Mouse (Mus musculus): ENCODE data around the gene Ube2cbp. TPM values are rescaled to one million over a fixed set of nuclear protein-coding genes. Genes with fewer than 3 reads are reported as not detected.

Gene Ube2cbp
- total RNA-seq, 2 experiments from 2014 or later, result 3.1 to 4.7 TPM

DNA sequence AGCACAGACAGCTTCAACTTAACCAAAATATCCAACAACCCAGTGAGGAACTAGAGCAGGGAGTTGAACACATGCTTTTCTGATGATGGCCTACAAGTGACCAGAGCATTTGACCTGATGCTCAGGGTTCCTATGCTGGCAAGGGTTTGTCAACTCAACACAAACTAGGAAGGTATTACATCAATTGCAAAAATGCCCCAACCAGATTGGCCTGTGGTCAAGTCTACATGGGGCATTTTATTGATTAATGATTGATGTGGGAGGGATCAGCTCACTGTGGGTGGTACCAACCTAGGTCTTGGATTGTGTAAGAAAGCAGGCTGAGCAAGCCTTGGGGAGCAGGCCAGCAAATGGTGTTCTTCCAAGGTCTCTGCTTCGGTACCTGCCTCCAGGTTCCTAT lies 46.8 kb downstream of the Ube2cbp start:
- intact Hi-C loops (cut with DNase I), result no loop called here

DNA sequence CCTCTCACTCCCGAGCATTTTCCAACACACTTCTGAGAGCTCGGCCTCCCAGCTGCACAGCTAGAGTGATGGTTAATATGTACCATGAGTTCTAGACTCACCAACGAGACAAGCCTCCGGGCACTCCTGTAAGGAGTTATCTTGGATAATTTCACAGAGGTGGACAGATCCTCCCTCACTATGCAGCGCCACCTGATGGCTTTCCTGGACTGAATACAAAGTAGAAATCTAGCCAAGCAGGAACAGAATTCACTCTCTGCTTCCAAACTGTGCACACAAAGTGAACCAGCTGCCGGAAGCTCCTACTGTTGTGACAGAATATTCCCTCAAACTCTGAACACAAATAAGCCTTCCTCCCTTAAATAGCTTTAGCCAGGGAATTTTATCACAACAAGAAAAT lies 69.0 kb downstream of the Ube2cbp start:
- H3K27ac ChIP-seq, result no peak overlapping the region
- no peak for TF ChIP-seq CTCF (IDR thresholded peaks at IDR 0.05)
- intact Hi-C loops (cut with DNase I), result no loop called here

More for the DNA sequence above, 46.8 kb downstream of the Ube2cbp start:
- Histone ChIP-seq H3K27ac (no peak overlapping the region), H3K4me3 (no peak overlapping the region)
- no peak for DNase-seq
- no peak for TF ChIP-seq CTCF (IDR thresholded peaks at IDR 0.05)

DNA sequence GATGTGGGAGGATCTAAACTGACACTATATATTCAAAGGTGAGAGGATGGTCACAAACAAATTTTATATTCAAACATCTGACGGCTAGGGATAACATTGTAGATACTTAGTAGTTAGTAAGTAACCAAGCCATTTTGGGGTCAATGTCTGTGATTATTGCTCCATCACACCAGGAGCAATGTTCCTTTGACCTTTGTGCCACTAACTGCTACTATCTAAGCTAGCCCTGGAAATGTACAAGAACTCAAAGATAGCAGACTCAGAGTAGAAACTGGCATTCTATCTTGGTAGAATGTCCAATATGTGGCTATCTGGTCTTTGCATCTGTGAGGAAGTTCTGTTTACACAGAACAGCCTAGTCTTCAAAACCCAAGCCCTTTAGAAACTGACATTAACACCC lies 69.7 kb downstream of the Ube2cbp start:
- Histone ChIP-seq H3K27ac (no peak overlapping the region), H3K4me3 (no peak overlapping the region)
- intact Hi-C loops (cut with DNase I), result no loop called here
- DNase-seq, result no peak
- TF ChIP-seq CTCF (IDR thresholded peaks at IDR 0.05), result no peak

More for the DNA sequence above, 69.0 kb downstream of the Ube2cbp start:
- H3K4me3 ChIP-seq, result no peak overlapping the region
- no peak for DNase-seq

DNA sequence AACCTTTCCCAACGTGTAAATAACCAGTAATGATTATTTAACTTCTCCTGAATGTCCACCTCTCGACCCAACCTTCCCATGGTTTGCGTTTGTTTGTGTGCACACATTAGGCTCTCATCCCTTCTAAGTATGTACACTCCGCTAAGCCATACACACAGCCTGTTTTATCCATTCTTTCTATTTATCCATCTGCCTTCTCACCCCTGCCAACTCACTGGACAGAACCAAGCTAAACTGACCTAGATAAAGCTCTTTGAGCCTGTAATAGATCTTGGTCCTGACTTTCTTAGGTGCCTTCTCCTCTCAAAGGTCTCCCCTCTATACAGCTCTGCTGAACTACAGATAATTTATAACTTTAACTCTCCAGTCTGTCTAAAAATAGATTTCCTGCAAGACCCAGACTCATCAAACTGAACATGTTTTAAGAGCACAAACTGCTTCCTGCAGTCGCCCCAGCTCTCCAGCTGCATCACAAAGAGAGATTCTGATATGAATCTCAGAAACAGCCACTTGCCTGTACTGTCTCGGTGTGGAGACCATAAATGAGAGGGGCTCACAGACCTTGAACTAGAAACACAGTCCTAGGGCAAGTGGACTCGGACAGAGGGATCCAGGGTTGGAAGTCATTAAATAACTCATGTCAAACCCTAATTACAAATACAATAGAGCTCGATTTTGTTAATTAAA lies 71.0 kb downstream of the Ube2cbp start:
- intact Hi-C loops (cut with DNase I), result no loop called here
- Histone ChIP-seq H3K27ac (no peak overlapping the region), H3K4me3 (no peak overlapping the region)
- TF ChIP-seq CTCF (IDR thresholded peaks at IDR 0.05), result no peak
- DNase-seq, result no peak

DNA sequence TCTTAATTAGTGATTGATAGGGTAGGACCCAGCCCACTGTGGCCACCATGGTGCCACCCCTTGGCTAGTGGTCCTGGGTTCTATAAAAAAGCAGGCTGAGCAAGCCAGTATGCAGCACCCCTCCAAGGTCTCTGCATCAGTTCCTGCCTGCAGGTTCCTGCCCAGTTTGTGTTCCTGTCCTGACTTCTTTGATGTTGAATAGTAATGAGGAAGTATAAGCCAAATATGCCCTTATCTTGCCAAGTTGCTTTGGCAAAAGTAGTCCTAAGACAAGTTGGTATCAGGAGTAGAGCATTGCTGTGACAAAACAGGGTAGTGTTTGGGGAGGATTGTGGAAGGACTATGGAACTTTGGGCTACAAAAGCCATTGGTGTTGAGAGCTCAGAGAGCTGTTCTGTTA lies 73.3 kb downstream of the Ube2cbp start:
- no peak overlapping the region for H3K27ac ChIP-seq
- DNase-seq, result no peak
- intact Hi-C loops (cut with DNase I), result no loop called here
- H3K4me3 ChIP-seq, result no peak overlapping the region
- no peak for TF ChIP-seq CTCF (IDR thresholded peaks at IDR 0.05)

DNA sequence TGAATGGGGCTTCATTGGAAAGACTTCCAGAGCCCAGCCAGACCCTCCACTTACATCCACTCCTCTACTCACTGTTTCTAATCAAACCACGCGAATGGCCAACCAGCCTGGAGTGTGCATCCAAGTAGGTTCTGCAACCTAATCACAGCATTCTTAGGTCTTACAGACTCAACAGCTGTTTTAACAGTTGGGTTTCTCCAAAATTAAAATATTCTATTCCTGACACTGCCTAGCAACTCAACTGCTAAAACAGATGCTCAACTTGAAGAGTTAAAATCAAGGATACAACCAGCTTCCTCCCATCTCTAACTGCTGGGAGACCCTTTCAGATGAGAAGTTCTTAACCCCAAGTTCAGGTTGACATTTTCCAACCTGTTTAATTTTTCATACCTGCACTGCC lies 74.0 kb downstream of the Ube2cbp start:
- H3K4me3 ChIP-seq, result no peak overlapping the region
- intact Hi-C loops (cut with DNase I), result no loop called here
- H3K27ac ChIP-seq, result no peak overlapping the region
- no peak for TF ChIP-seq CTCF (IDR thresholded peaks at IDR 0.05)
- no peak for DNase-seq

DNA sequence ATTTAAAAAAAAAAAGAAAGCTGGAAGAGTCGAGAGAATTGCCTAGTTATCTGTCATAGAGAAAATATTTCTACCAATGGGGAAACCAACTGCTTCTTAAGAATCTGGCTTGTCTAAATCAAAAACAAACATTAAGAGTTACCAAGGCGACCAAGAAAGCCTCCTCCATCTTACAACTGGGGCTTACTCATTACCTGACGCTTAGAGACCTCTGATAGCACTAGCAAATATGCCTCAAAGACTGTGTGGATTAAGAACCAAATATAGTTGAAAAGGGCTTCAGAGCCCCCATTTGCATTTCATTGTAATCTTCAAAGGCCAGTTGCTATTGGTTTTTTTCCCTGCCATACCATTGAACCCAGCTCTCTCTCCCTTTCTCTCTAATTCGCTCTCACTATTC lies 76.2 kb downstream of the Ube2cbp start:
- intact Hi-C loops (cut with DNase I), result no loop called here
- Histone ChIP-seq H3K27ac (no peak overlapping the region), H3K4me3 (no peak overlapping the region)
- DNase-seq, result no peak
- TF ChIP-seq CTCF (IDR thresholded peaks at IDR 0.05), result no peak

DNA sequence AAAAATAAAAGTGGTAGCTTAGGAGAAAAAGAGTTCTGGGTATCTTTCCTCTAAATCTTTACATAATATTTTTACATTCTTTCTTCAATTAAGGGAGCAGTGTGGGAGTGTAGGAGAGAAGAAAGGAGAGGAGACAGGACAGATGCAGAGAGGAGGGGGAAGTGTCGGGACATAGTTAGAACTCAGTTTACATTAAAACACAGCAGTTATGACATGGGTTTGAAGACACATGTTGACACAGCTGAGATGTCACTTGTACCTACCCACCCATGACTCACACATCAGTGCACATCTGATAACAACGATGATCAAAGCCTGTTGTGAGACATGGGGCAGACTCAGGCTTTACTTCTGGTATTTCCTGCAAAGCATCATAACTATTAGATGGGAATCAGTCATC lies 87.8 kb downstream of the Ube2cbp start:
- H3K4me3 ChIP-seq, result no peak overlapping the region
- intact Hi-C loops (cut with DNase I), result no loop called here
- DNase-seq, result no peak
- TF ChIP-seq CTCF (IDR thresholded peaks at IDR 0.05), result no peak
- H3K27ac ChIP-seq, result no peak overlapping the region

DNA sequence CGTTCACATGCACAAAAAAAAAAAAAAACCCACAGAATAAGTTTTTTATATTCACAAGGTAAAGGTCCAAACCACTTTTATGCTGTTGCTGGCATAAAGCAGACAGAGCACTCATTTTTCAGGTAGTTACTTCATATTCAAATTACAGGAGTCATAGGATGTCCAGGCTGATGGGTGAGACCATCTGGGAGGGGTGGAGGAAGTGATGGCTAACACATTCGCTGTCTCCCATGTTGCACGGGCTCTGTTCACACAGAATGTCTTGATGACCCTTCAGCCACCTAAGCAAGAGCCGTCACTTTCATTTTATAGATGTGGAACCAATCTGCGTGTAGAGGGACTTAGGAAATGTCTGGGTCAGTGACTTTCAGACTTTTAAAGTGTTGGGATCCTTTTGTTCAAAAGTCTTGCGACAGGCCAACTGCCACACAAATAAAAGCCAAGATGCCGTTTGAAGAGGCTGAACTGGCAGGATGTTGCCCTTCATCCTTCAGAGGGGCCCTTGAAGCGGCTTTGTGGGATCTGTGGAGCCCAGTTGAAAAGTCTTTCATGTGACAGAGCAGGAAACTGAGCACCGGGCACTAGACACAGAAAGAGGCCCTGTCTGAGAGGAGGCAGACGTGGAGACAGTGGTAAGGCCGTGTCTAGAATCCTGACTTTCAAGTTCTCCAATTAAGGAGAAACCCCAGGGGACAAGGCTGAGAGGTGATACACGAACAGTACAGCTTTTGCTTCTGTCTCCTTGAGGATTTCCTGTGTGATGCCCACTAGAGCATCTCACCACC lies 91.8 kb downstream of the Ube2cbp start:
- no peak for TF ChIP-seq CTCF (IDR thresholded peaks at IDR 0.05)
- no peak for DNase-seq
- H3K4me3 ChIP-seq, result no peak overlapping the region
- no peak overlapping the region for H3K27ac ChIP-seq
- intact Hi-C loops (cut with DNase I), result no loop called here

DNA sequence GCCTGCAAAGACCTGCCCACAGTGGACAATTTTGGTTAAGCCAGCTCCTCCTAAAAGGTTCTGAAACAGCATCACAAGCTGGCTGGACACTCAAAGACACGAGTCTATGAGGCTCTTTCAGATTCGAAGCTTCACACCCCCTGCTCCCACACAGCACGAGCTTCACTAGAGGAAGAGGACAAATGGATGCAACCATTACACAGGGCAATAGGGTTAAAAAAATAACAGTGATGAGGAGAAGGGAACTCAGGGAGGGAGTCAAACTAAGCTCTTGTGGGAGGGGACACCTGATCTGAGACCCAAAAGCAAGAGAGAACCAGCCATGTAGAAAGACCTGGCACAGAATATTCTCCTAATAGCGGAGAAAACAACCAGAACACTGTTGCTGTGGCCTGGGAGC lies 95.5 kb downstream of the Ube2cbp start:
- H3K4me3 ChIP-seq, result no peak overlapping the region
- intact Hi-C loops (cut with DNase I), result no loop called here
- TF ChIP-seq CTCF (IDR thresholded peaks at IDR 0.05), result no peak
- H3K27ac ChIP-seq, result no peak overlapping the region
- DNase-seq, result no peak

DNA sequence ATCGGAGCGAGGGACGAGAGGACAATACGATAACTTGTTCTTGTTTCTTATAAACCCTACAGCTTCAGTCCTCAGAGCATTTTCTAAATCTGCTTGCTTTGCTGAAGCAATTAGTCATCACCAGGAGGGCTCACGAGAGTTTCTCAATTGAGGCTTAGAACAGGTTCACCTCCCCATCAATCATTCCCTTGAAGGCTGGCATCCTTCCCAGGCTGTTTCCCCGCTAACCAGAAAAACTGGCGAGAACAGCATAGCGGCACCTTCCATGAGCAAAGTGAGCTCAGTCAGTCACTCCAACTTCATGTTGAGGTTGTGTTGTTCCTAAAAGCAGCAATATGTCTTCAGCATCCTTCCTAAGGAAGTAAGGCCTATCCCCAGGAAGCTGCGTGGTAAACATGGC lies 104.2 kb downstream of the Ube2cbp start:
- H3K4me3 ChIP-seq, result no peak overlapping the region
- H3K27ac ChIP-seq, result no peak overlapping the region
- intact Hi-C loops (cut with DNase I), result no loop called here
- no peak for TF ChIP-seq CTCF (IDR thresholded peaks at IDR 0.05)
- no peak for DNase-seq

DNA sequence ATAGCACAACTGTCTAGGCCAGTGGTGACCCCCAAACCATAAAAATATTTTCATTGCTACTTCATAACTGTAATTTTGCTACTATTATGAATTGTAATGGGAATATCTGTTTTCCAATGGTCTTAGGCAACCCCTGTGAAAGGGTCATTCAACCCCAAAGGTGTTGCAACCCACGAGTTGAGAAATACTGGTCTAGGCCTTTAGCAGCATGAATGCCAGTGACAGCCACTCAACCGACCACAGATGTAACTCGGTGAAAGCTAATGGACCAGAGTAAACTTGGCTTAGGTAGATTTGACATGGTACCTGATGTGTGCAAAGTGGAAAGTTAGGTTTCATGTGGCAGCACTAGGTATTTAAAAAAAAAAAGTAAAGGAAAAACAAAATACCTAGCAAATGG lies 108.9 kb downstream of the Ube2cbp start:
- Histone ChIP-seq H3K27ac (no peak overlapping the region), H3K4me3 (no peak overlapping the region)
- no peak for TF ChIP-seq CTCF (IDR thresholded peaks at IDR 0.05)
- intact Hi-C loops (cut with DNase I), result no loop called here
- DNase-seq, result no peak

DNA sequence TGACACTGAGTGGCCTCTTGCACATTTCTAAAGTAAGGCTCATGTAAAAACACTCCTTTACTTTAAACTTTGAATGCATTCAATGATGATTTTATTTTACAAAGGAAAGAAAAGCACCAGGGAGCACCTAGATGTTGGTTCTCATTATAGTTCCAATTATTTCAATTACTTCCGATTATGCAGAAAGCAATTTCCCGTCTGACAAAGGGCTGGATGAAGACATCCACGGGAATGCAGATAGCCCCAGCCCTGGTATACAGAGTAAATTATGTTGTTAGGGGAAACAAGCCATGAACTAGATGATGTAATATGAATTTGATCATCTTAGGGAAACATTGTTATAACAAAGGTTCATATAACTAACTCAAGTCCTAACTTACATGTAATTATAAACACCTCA lies 113.3 kb downstream of the Ube2cbp start:
- no peak overlapping the region for H3K27ac ChIP-seq
- no peak overlapping the region for H3K4me3 ChIP-seq
- no peak for DNase-seq
- intact Hi-C loops (cut with DNase I), result no loop called here
- no peak for TF ChIP-seq CTCF (IDR thresholded peaks at IDR 0.05)

DNA sequence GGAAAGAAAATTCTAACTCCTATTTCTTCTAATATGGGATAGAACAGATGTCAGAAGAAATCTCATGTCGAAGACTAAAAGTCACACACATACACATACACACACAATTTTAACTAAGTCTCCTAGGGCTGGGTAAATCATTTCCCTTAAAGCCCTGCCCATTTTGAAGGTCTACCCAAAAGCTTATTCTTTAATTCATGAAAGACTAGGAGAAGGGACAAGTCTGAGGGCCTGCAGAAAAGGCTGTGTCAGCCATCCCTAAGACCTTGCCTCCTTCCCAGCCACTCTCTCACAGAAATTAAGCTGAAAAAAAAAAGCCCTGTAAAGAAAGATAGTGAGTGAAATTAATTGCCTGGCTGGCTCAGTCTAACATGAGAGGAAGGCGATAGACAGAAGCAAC lies 128.0 kb downstream of the Ube2cbp start:
- Histone ChIP-seq H3K4me3 (no peak overlapping the region), H3K27ac (no peak overlapping the region)
- DNase-seq, result no peak
- TF ChIP-seq CTCF (IDR thresholded peaks at IDR 0.05), result no peak
- intact Hi-C loops (cut with DNase I), result no loop called here

All from gastrocnemius, adult 2 months (tissue).